Mouse (Mus musculus) heart, postnatal 36 days (tissue): ENCODE data around the gene Gm8279. TPM values are rescaled to one million over a fixed set of nuclear protein-coding genes. Genes with fewer than 3 reads are reported as not detected.
"Not testable (repeated sequence)": the region's sequence is repeated elsewhere in the genome, so short reads cannot be mapped to it uniquely, and the experiment has no call there.

Experiments used
- DNase-seq, 2 experiments: peaks; one replicate each; pipeline ENCODE4 v3.0.0; 2021 to 2022
- intact Hi-C: fragments of 180-260 bp; cut with DNase I; formaldehyde crosslinking; loops from one replicate; pipeline ENCODE4 v1.15.1; 2025
- total RNA-seq, 2 experiments: library from RNA; stranded (reverse); gene quantifications; 2 replicates each; pipeline ENCODE4 v1.2.3; 2021

The Gm8279 gene
- not detected for total RNA-seq

GRCm38 (mm10) chr14:5131219-5131618 is at the start of gene Gm8279:
Gene Gm8279, plus strand, starts transcription at chr14:5131519.
- DNase-seq, intact Hi-C loops: not testable (repeated sequence)

GRCm38 (mm10) chr14:5164235-5164634 is 32.9 kb downstream of the Gm8279 start, which contains the start of gene Gm3317:
Gene Gm3317, plus strand, starts transcription at chr14:5164535.
- intact Hi-C loops, DNase-seq: not testable (repeated sequence)

GRCm38 (mm10) chr14:5185493-5185892 is 54.2 kb downstream of the Gm8279 start, which contains the start of gene Gm8271:
Gene Gm8271, plus strand, starts transcription at chr14:5185793.
- intact Hi-C loops, result not testable (repeated sequence)

More at GRCm38 (mm10) chr14:5185493-5185892, 54.2 kb downstream of the Gm8279 start, which contains the start of gene Gm8271:
- not testable (repeated sequence) for DNase-seq

Other genes with a start within 250 kb of the Gm8279 start
- gene Gm3278, start 239.1 kb upstream of the Gm8279 start, total RNA-seq, result not detected
- not detected for gene Gm8297, start 147.6 kb upstream of the Gm8279 start, total RNA-seq
- gene Gm3298, start 115.6 kb upstream of the Gm8279 start, total RNA-seq, result not detected
- gene 4930555G01Rik, start 80.9 kb upstream of the Gm8279 start, total RNA-seq, result under 1 TPM in 1 of 2 experiments, not detected in 1; 0.24 TPM
- under 1 TPM; 0.46 to 0.47 TPM for gene Gm8281, start 60.5 kb upstream of the Gm8279 start, total RNA-seq
- gene Gm3317, start 33.0 kb downstream of the Gm8279 start, total RNA-seq, result not detected
- not detected for gene Gm8271, start 54.3 kb downstream of the Gm8279 start, total RNA-seq
- gene Gm3526, start 129.1 kb downstream of the Gm8279 start, total RNA-seq, result not detected
- not detected for gene Gm3542, start 203.4 kb downstream of the Gm8279 start, total RNA-seq